Mouse (Mus musculus): Measurements from ENCODE around the gene Mid1. TPM values are rescaled to one million over a fixed set of nuclear protein-coding genes. Genes with fewer than 3 reads are reported as not detected.
"Not testable (repeated sequence)": the region's sequence is repeated elsewhere in the genome, so short reads cannot be mapped to it uniquely, and the experiment has no call there.

Mid1 gene
- polyA plus RNA-seq, 1 experiment = 54.0 TPM

GRCm38 (mm10) chrX:169989691-169990631 lies 305.0 kb downstream of the Mid1 start:
- H3K4me2 ChIP-seq (ENCODE audit: low read depth); H3K4me3 ChIP-seq; H3ac ChIP-seq (ENCODE audit: control insufficient read depth, insufficient read length); H3K79me2 ChIP-seq (ENCODE audit: control insufficient read depth, insufficient read depth); H3K27me3 ChIP-seq (ENCODE audit: control insufficient read depth, insufficient read depth, insufficient read length); H3K36me3 ChIP-seq (ENCODE audit: control insufficient read depth, insufficient read depth): not testable (repeated sequence)

- H3ac ChIP-seq (ENCODE audit: control insufficient read depth, insufficient read length); H3K36me3 ChIP-seq (ENCODE audit: control insufficient read depth, insufficient read depth); H3K79me2 ChIP-seq (ENCODE audit: control insufficient read depth, insufficient read depth); H3K27me3 ChIP-seq (ENCODE audit: control insufficient read depth, insufficient read depth, insufficient read length): not testable (repeated sequence)
- Histone ChIP-seq H3K4me3 (peak overlapping the region; percentile 7), H3K4me2 (ENCODE audit: low read depth) (peak overlapping the region; percentile 68)
Observed at GRCm38 (mm10) chrX:169991128-169991873, 306.3 kb downstream of the Mid1 start.

- H3K36me3 ChIP-seq (ENCODE audit: control insufficient read depth, insufficient read depth); H3K79me2 ChIP-seq (ENCODE audit: control insufficient read depth, insufficient read depth); H3K27me3 ChIP-seq (ENCODE audit: control insufficient read depth, insufficient read depth, insufficient read length); H3ac ChIP-seq (ENCODE audit: control insufficient read depth, insufficient read length); H3K4me2 ChIP-seq (ENCODE audit: low read depth); H3K4me3 ChIP-seq: not testable (repeated sequence)
Observed at GRCm38 (mm10) chrX:169992086-169992930, 307.3 kb downstream of the Mid1 start.

GRCm38 (mm10) chrX:169992951-169993547 lies 308.1 kb downstream of the Mid1 start:
- not testable (repeated sequence) for H3K79me2 ChIP-seq (ENCODE audit: control insufficient read depth, insufficient read depth); H3K4me3 ChIP-seq; H3K27me3 ChIP-seq (ENCODE audit: control insufficient read depth, insufficient read depth, insufficient read length); H3ac ChIP-seq (ENCODE audit: control insufficient read depth, insufficient read length); H3K4me2 ChIP-seq (ENCODE audit: low read depth); H3K36me3 ChIP-seq (ENCODE audit: control insufficient read depth, insufficient read depth)

- H3K27me3 ChIP-seq (ENCODE audit: control insufficient read depth, insufficient read depth, insufficient read length); H3K79me2 ChIP-seq (ENCODE audit: control insufficient read depth, insufficient read depth); H3K4me2 ChIP-seq (ENCODE audit: low read depth); H3K36me3 ChIP-seq (ENCODE audit: control insufficient read depth, insufficient read depth); H3K4me3 ChIP-seq; H3ac ChIP-seq (ENCODE audit: control insufficient read depth, insufficient read length): not testable (repeated sequence)
Observed at GRCm38 (mm10) chrX:169994011-169994865, 309.2 kb downstream of the Mid1 start.

GRCm38 (mm10) chrX:169994866-169995711 lies 310.1 kb downstream of the Mid1 start:
- H3K27me3 ChIP-seq (ENCODE audit: control insufficient read depth, insufficient read depth, insufficient read length); H3ac ChIP-seq (ENCODE audit: control insufficient read depth, insufficient read length); H3K4me2 ChIP-seq (ENCODE audit: low read depth); H3K4me3 ChIP-seq; H3K79me2 ChIP-seq (ENCODE audit: control insufficient read depth, insufficient read depth); H3K36me3 ChIP-seq (ENCODE audit: control insufficient read depth, insufficient read depth): not testable (repeated sequence)

GRCm38 (mm10) chrX:169995909-169996521 lies 311.0 kb downstream of the Mid1 start:
- not testable (repeated sequence) for H3K27me3 ChIP-seq (ENCODE audit: control insufficient read depth, insufficient read depth, insufficient read length); H3K4me2 ChIP-seq (ENCODE audit: low read depth); H3ac ChIP-seq (ENCODE audit: control insufficient read depth, insufficient read length); H3K36me3 ChIP-seq (ENCODE audit: control insufficient read depth, insufficient read depth); H3K79me2 ChIP-seq (ENCODE audit: control insufficient read depth, insufficient read depth)
- peak overlapping the region; percentile 28 for H3K4me3 ChIP-seq

Data from myocyte (in vitro differentiated cells).